Mouse (Mus musculus) lung, postnatal 14 days (tissue): ENCODE results near the gene Gm28635.

Experiments used
- DNase-seq: peaks from one replicate; pipeline ENCODE4 v3.0.0; 2021

Gm28635 gene

DNA sequence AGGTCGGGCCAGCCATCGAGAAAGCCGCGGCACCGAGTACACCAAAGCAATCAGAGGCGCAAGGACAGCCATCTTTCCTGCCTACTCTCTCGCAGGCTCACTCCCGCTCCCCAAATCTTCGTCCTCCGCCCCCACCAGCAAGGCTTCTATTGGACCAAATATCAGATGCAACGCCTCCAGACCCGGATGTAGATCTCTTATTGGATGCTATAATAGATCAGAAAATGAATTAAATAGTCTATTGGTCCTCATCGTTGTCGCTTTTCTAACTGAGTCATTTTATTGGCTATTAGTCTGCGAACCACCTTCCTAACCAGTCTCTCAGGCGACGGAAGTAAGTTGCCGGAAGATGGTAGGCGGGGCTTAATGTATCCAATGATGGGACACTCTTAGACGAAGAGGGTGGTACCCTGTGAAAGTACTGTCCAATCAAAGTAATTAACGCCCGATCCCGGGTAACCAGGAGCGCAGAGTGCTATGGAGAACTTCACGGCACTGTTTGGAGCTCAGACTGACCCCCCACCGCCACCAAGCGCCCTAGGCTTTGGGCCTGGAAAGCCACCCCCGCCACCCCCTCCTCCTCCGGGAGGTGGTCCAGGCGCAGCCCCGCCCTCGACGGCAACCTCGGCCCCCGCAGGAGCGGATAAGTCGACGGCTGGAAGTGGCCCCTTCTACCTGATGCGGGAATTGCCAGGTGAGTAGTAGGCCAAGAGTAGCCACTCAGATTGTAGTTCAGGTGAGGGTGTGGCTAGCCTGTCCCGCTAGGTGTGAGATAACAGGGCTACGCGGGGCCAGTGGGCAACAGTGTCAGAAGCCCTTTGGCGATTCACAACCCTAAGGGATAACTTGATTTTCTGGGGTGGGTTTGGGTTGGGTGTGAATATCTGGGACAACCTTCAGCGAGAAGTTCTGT is at the start of gene Gm28635, which contains the start of gene Med19:
Gm28635 (minus strand) TSS at position 74 of the 913 bp plus-strand sequence.
Med19 (plus strand) TSS at position 435 of the 913 bp plus-strand sequence.
- peak; percentile 92 for DNase-seq

DNA sequence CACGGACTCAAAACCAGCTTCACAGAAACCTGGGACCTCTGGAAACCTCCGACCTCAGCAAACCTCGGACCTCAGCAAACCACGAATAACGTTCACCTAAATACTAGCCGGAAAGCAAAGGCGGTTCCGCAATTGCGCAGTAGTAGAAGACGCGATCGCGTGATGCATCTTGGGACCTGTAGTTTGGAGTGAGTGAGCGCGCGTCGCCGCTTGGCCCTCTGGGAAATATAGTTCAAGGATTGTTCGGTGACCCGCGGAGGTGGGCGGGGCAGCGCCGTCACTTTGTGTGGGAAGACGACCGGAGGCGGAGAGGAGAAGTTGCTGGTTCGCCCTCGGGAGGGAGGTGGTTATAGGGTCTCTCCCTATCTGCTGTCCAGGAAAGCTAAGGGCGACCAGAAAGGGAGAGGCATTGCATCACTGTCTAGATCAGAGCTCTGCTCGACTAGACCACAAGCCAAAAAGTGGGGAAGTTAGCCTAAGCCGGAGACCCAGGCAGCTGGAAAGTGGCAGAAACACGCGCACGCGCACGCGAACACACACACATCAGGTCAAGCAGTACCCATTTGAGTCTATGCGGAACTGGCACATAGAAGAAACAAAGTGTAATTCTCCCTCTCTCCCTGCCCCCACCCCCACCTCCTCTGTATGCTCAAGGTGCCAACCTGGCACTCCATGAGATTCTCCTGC is 49.5 kb upstream of the Gm28635 start, which contains the start of gene Clp1:
Clp1 (minus strand) TSS at position 179 of the 687 bp plus-strand sequence.
- peak; percentile 95 for DNase-seq

- no peak for DNase-seq
Observed at GRCm38 (mm10) chr2:84726716-84727115, 48.9 kb upstream of the Gm28635 start.

DNA sequence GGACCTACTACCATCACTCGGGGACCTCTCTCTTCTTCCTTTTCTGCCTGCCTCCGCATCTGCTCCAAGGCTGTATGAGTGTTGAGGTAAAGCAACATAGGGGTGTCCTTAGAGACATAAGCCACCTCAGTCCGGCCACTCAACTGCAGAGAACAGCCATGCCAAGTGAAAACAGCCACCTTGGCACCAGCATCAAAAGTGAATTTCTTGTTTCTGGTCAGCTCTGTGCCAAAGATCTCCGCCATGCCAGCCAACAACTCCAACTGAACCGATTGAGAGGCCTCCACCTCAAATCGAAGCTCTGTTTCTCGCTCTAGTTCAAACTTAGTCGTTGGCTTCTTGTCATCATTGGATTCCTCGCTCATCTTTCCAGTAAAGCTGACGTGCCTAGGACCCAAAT is 47.9 kb upstream of the Gm28635 start:
- DNase-seq: no peak

GRCm38 (mm10) chr2:84723856-84724255 is 46.0 kb upstream of the Gm28635 start:
- no peak for DNase-seq

- no peak for DNase-seq
Observed at GRCm38 (mm10) chr2:84721182-84721581, 43.3 kb upstream of the Gm28635 start.

- DNase-seq: no peak
Observed at GRCm38 (mm10) chr2:84720718-84721117, 42.9 kb upstream of the Gm28635 start.

DNA sequence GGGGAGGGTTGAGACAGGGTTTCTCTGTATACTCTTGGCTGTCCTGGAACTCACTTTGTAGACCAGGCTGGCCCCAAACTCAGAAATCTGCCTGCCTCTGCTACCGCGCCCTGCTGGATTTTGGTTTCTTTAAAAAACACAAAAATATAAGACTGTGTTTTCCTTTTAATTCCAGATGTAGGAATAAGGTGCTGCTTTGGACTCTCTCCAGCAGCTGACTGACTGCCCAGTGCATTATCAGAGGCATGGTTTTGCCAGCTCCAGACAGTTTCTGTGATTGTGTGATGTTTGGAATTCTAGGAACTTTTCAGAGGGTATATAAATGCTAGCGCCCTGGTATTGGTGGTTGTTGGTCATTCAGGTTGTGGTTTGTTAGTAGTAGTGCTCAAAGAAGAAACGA is 39.5 kb upstream of the Gm28635 start:
- DNase-seq: no peak

DNA sequence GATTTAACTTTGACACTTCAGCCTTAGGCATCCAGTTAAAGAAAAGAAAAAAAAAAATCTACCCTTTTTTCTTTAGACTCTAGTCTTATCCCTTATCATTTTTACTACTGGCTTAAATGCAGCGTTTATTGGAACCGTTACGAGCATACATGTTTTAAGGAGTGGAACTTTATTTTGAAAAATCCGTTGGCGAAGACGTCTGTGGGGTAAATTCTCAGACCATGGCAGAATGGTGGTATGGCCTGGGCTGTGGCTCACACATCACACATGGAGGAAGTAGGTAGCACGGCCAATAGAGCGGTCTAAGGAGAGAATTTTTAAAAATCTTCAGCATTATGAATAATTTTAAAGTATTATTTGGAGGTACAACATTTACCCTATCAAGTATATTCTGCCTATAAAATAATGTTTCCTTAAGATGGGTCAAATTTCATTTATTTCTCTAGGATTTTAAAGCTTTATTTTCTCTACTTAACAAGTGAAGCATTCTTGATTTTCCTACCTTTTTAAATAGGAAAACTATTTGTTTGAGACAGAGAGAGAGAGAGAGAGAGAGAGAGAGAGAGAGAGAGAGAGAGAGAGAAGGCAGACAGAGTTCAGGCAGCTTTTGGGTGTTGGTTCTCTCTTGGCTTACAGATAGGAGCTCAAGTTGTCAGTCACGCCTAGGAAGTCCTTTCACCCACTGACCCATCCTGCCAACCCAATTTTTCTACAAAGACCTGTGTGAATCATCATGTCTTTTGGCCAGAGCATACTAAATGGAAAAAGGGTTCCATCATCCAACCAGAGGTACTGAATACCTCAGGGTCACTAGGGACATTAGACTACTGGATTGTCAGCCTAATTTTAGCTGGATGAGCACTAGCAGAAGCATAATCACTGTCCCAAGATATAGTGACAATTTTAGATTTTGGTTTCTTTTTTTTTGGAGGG is 38.8 kb upstream of the Gm28635 start:
- DNase-seq: no peak

DNA sequence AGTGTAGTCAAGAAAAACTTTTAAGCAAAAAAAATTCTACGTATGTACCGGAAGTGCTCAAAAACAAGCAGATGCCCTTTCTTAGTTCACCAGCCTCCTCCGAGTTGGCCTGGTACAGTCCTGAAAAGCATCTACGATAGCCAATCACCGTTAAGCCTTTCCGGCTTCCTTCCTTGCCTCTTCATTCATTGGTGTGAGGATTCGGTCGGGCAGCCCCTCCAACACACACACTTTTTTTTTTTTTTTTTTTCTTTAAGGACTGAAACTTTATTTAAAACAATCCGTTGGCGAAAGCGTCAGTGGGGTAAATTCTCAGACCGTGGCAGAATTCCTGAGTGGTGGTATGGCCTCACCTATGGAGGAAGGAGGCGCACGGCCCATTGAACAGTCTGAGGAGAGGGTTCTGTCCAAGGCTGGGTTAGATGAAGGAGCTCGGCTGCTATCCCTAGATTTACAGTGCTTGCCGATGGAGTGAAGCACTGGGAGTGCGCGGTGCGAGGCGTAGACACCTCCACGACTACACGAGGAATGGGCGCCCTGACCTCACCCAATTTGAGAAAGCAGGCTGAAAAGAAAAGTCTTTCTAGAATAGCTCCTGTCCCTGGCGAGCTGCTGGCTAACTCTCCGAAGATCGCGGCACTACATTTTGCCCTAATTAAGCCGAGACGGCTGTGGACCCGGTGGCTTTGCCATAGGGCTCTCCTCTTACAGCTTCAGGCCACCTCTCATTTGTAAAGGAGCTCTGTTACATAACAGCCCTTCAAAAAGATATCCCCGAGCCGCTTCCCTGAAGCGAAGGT is 37.9 kb upstream of the Gm28635 start:
- peak; percentile 61 for DNase-seq

DNA sequence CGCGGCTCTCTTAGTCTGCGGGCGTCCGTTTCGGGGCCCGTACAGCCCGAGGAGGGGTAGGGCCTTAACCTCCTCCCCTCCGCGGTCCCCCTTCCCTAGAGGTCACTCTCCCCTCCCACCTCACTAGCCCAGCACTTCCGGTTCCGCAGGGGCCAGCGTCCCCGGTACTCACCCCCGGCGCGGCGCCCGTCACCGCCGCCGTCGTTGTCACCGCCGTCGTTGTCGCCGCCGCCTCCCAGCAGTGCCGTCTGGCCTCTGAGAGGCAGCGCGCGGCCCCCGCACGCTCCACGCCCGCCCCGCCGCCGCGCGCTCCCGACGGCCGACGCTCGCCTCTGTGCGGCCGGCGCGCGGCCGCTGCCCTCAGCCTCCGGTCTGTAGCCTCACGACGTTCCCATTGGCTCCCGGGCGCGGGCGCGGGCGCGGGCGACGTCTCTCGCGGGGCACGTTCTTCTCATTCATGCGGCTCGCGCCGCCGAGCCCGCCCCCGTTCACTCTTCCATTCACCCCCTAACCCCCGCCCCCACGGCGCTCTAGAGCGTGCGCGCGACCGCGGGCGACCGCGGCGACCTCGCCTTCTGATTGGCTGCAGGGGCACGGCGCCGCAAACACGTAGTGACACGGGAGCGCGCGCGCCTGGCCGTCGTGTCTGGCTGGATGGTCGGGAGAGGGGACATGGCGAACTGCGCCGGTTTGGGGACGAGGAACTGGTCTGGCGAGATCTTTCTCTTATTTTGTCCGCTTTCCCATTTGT is 37.1 kb upstream of the Gm28635 start, which contains the start of gene Zdhhc5:
Zdhhc5 (minus strand) TSS at position 370 of the 751 bp plus-strand sequence.
- peak; percentile 98 for DNase-seq

DNA sequence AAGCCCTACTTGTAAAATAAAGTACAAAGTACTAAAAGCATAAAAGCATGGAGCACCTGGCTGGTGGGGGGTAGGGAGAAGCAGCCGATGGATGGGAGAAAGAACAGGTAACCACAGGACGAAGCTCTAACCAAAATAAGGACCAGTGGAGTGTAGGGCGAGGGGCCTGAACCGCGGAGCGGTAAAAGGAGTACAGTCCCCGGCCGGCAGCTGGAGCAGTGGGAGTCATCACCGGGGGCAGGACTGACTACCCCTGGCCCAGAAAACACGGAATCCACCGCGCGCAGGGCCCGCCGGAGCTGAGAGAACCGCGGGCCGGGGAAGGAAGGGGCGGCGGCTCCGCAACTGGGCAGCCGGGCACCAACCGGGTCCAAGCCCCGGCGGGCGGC is 36.6 kb upstream of the Gm28635 start:
- no peak for DNase-seq

DNA sequence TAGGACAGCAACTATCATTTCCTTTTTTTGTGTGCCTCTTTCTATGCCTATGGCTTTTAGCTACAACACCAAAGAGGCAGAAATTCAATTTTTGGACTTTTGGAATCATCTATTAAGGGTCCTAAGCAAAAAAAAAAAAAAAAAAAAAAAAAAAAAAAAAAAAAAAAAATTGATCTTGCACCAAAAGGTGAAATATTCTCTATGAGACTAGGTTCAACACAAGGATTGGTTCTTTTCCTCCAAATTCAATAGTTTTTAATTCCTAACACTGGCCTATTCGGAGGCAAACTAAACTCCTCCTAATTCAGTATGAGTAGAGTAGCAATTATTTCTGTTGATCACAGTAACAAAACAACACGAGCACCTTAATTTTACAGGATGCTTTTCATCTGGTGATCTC is 34.1 kb upstream of the Gm28635 start:
- no peak for DNase-seq

GRCm38 (mm10) chr2:84707523-84707922 is 29.7 kb upstream of the Gm28635 start:
- DNase-seq: no peak

DNA sequence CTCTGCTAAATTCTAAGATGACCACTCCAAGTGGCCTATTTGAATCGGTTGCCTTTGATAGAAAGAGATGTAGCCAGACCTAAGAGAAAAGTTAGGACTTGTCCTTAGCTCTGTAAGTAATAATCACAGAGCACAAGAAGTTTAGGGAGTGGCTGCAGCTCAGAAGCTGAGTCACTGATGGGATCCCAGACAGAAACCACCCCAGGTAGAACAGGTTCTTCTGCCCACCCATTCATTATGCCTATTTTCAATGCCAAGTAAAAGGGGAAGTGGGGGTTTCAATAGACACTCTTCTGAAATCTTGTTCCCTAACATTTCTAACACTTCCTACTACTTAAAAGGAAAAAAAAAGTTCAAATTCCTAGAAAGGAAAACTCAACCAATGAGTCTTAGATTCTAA is 27.5 kb upstream of the Gm28635 start:
- DNase-seq: no peak

GRCm38 (mm10) chr2:84704329-84704728 is 26.5 kb upstream of the Gm28635 start:
- DNase-seq: no peak

DNA sequence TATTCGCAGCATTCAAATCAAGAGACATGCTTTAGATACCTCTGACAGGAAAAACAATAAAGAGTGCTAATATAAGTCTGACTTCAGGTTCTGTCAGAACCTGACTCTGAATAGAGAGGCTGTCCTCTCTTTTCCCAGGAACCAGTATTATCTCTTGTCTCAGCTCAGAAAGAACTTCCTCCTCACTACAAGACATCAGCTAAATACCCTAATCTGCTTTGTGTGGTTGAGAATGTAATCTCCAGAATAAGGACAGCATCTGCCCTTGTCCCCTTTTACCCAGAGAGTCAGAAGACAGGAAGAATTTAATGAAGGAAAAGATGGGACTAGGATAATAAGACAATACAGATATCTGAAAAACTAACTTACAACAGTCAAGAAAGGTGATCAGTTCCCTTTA is 25.7 kb upstream of the Gm28635 start:
- DNase-seq: no peak

- DNase-seq: no peak
Observed at GRCm38 (mm10) chr2:84695007-84695695, 17.3 kb upstream of the Gm28635 start.

DNA sequence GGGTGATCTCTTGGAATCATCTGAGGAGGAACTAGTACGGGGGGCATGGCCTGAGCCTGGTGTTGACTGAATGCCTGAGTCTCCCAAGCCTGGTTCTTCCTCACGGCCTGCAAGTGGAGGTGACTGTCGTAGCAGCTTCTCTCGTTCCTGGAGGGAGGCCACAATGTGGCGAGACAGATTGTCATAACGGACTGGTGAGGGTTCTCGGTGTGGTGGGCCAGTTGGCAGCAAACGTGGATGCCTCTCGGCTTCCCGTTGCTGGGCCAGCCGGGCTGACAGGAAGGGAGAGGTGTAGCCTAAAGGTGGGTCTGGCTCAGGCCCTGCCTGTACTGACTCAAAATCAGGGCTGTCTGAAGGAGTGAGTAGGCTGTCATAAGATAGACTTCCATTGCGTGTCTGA is 12.2 kb upstream of the Gm28635 start:
- no peak for DNase-seq

- no peak for DNase-seq
Observed at GRCm38 (mm10) chr2:84688080-84688844, 10.4 kb upstream of the Gm28635 start.
